Mouse (Mus musculus) limb, embryonic 12.5 days (tissue): Measurements from ENCODE around the gene Pdlim5. TPM values are rescaled to one million over a fixed set of nuclear protein-coding genes. Genes with fewer than 3 reads are reported as not detected.
A peak's percentile ranks its signal among the peaks of the same experiment; 100 is the strongest.
"Not testable (repeated sequence)": the region's sequence is repeated elsewhere in the genome, so short reads cannot be mapped to it uniquely, and the experiment has no call there.

Experiments
- ATAC-seq: fragments of 200-750 bp; cut with Nextera tagmentation; 2 replicates; pipeline ENCODE4 v1.8.0; 2017; ENCODE audit warnings: low read depth, moderate TSS enrichment; ENCODE audit not compliant: insufficient number of reproducible peaks, insufficient read depth, low FRiP score, low TSS enrichment
- H3K27ac ChIP-seq: fragments of 300-500 bp; sonication (generic); 2 replicates; pipeline ENCODE4 v1.5.1; 2016; ENCODE audit warnings: mild to moderate bottlenecking, moderate library complexity
- H3K27me3 ChIP-seq: fragments of 300-500 bp; sonication (generic); 2 replicates; pipeline ENCODE4 v1.6.1; 2016; ENCODE audit warnings: mild to moderate bottlenecking, moderate library complexity
- H3K36me3 ChIP-seq: fragments of 300-500 bp; sonication (generic); 2 replicates; pipeline ENCODE4 v1.6.1; 2016; ENCODE audit warnings: mild to moderate bottlenecking, moderate library complexity
- H3K4me1 ChIP-seq: fragments of 300-500 bp; sonication (generic); replicated peaks from 2 replicates; pipeline ENCODE4 v1.6.1; 2016
- H3K4me2 ChIP-seq: fragments of 300-500 bp; sonication (generic); 2 replicates; pipeline ENCODE4 v1.6.1; 2016; ENCODE audit warnings: mild to moderate bottlenecking, moderate library complexity
- H3K4me3 ChIP-seq: fragments of 300-500 bp; sonication (generic); replicated peaks from 2 replicates; pipeline ENCODE4 v1.5.1; 2016; ENCODE audit warnings: mild to moderate bottlenecking
- H3K9ac ChIP-seq: fragments of 300-500 bp; sonication (generic); replicated peaks from 2 replicates; pipeline ENCODE4 v1.6.1; 2016; ENCODE audit warnings: mild to moderate bottlenecking, moderate library complexity
- H3K9me3 ChIP-seq: fragments of 300-500 bp; sonication (generic); 2 replicates; pipeline ENCODE4 v1.6.1; 2016; ENCODE audit warnings: mild to moderate bottlenecking, moderate library complexity
- WGBS: fragments of 180-500 bp; shearing (Covaris S2); methylation state at CpG from one replicate; pipeline ENCODE4 v1.1.7; 2016; 5-methylcytosine and 5-hydroxymethylcytosine counted together
- polyA plus RNA-seq: library from polyadenylated mRNA; unstranded; fragments of >200 nt; fragmentation: Nextera tagmentation; extraction: Ambion mirVana; gene quantifications from 2 replicates; pipeline ENCODE4 v1.2.1, GENCODE M21; 2016

The Pdlim5 gene
- 12.1 and 14.2 TPM in 2 replicates for polyA plus RNA-seq

- H3K9me3 ChIP-seq: no peaks in the 10 kb centered on the region
- WGBS: under 1% methylated on average over 44 of the region's 46 CpGs
- peak; percentile 98 for ATAC-seq
- peak within 1 kb of the TSS; percentile 83 for H3K4me3 ChIP-seq
- 0 out of 2 replicates have a peak, but pooled peaks cover 11% of the 10 kb centered on the region for H3K4me1 ChIP-seq
- H3K36me3 ChIP-seq: no peaks in the 10 kb centered on the region
- H3K27me3 ChIP-seq: peaks cover 11% of the 10 kb centered on the region
- peak within 1 kb of the TSS; percentile 88 for H3K4me2 ChIP-seq
- peak within 1 kb of the TSS; percentile 59 for H3K27ac ChIP-seq
- H3K9ac ChIP-seq: peak within 1 kb of the TSS; percentile 75
These were observed at the start of gene Pdlim5 for GRCm38 (mm10) chr3:142395520-142396193. Pdlim5 (minus strand) TSS chr3:142395696.

DNA sequence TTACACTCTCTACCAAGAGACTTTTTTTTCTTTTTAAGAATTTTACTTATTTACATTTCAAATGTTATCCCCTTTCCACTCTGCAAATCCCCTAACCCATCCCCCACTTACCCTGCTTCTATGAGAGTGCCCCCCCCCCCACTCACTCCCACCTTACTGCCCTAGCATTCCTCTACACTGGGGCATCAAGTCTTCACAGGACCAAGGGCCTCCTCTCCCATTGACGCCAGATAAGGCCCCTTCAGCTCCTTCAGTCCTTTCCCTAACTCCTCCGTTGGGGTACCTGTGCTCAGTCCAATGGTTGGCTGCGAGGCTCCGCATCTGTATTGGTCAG lies 48.2 kb upstream of the Pdlim5 start:
- Histone ChIP-seq H3K9ac (no peak overlapping the region), H3K4me1 (peaks cover 9% of the 10 kb centered on the region; the same call in 1 of the 2 replicates), H3K9me3 (no peaks in the 10 kb centered on the region), H3K4me2 (no peak overlapping the region), H3K27ac (no peak overlapping the region), H3K4me3 (no peak overlapping the region), H3K36me3 (no peaks in the 10 kb centered on the region), H3K27me3 (peaks cover 8% of the 10 kb centered on the region; the same call in 1 of the 2 replicates)
- no peak for ATAC-seq
- 29% methylated on average over 4 of the region's 4 CpGs for WGBS

- 9% methylated on average over 12 of the region's 12 CpGs for WGBS
- Histone ChIP-seq H3K36me3 (no peaks in the 10 kb centered on the region), H3K4me2 (0 out of 2 replicates have a peak overlapping the region, but pooled peaks have one; percentile 8), H3K27ac (no peak overlapping the region), H3K9ac (no peak overlapping the region), H3K27me3 (peaks cover 11% of the 10 kb centered on the region; the same call in 1 of the 2 replicates), H3K4me3 (no peak overlapping the region), H3K9me3 (no peaks in the 10 kb centered on the region), H3K4me1 (peaks cover 11% of the 10 kb centered on the region; the same call in 1 of the 2 replicates)
- ATAC-seq: no peak
These were observed 47.7 kb upstream of the Pdlim5 start for GRCm38 (mm10) chr3:142443006-142443709.

- no peak overlapping the region for H3K4me3 ChIP-seq
- WGBS: 85% methylated on average over 7 of the region's 7 CpGs
- no peak for ATAC-seq
- no peaks in the 10 kb centered on the region for H3K9me3 ChIP-seq
- no peak overlapping the region for H3K9ac ChIP-seq
- no peak overlapping the region for H3K4me2 ChIP-seq
- H3K4me1 ChIP-seq: peaks cover 12% of the 10 kb centered on the region; the same call in 1 of the 2 replicates
- no peaks in the 10 kb centered on the region for H3K36me3 ChIP-seq
- H3K27ac ChIP-seq: no peak overlapping the region
- H3K27me3 ChIP-seq: peaks cover 15% of the 10 kb centered on the region; the same call in 1 of the 2 replicates
These were observed 46.7 kb upstream of the Pdlim5 start for GRCm38 (mm10) chr3:142442161-142442560.

GRCm38 (mm10) chr3:142441142-142441541 lies 45.6 kb upstream of the Pdlim5 start:
- no peak for ATAC-seq
- no peak overlapping the region for H3K4me2 ChIP-seq
- no peaks in the 10 kb centered on the region for H3K9me3 ChIP-seq
- H3K4me3 ChIP-seq: no peak overlapping the region
- H3K27me3 ChIP-seq: peaks cover 19% of the 10 kb centered on the region; the same call in 1 of the 2 replicates
- H3K27ac ChIP-seq: no peak overlapping the region
- 61% methylated on average over 5 of the region's 5 CpGs for WGBS
- H3K9ac ChIP-seq: no peak overlapping the region
- peaks cover 21% of the 10 kb centered on the region for H3K4me1 ChIP-seq
- no peaks in the 10 kb centered on the region for H3K36me3 ChIP-seq

GRCm38 (mm10) chr3:142440191-142440590 lies 44.7 kb upstream of the Pdlim5 start:
- no peak overlapping the region for H3K4me2 ChIP-seq
- 71% methylated on average over 4 of the region's 4 CpGs for WGBS
- no peak overlapping the region for H3K27ac ChIP-seq
- peaks cover 21% of the 10 kb centered on the region for H3K4me1 ChIP-seq
- no peaks in the 10 kb centered on the region for H3K36me3 ChIP-seq
- H3K9me3 ChIP-seq: no peaks in the 10 kb centered on the region
- H3K9ac ChIP-seq: no peak overlapping the region
- no peak for ATAC-seq
- no peak overlapping the region for H3K4me3 ChIP-seq
- H3K27me3 ChIP-seq: peaks cover 19% of the 10 kb centered on the region; the same call in 1 of the 2 replicates

GRCm38 (mm10) chr3:142439591-142440093 lies 44.1 kb upstream of the Pdlim5 start:
- no peak overlapping the region for H3K27ac ChIP-seq
- ATAC-seq: no peak
- no peak overlapping the region for H3K4me3 ChIP-seq

DNA sequence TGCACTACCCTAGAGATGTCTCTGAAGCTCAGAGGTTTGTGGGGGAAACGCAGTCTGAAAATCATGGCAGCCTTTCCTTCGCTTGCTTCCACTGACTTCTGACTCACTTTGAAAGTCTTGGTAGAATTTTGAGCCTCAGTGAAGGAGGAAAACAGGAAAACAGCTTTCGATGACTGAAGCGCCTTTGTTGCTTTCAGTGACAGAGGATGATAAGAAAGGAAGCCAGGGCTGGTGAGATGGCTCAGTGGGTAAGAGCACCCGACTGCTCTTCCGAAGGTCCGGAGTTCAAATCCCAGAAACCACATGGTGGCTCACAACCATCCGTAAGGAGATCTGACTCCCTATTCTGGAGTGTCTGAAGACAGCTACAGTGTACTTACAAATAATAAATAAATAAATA lies 43.1 kb upstream of the Pdlim5 start:
- ATAC-seq, H3K4me2 ChIP-seq, H3K27ac ChIP-seq, H3K36me3 ChIP-seq, H3K9ac ChIP-seq, H3K4me3 ChIP-seq, H3K9me3 ChIP-seq: not testable (repeated sequence)
- peaks cover 14% of the 10 kb centered on the region; the same call in 1 of the 2 replicates for H3K27me3 ChIP-seq
- 90% methylated on average over 8 of the region's 8 CpGs for WGBS
- peaks cover 21% of the 10 kb centered on the region for H3K4me1 ChIP-seq

More at GRCm38 (mm10) chr3:142439591-142440093, 44.1 kb upstream of the Pdlim5 start:
- Histone ChIP-seq H3K4me1 (peaks cover 21% of the 10 kb centered on the region), H3K4me2 (no peak overlapping the region), H3K9me3 (no peaks in the 10 kb centered on the region), H3K27me3 (peaks cover 19% of the 10 kb centered on the region; the same call in 1 of the 2 replicates), H3K36me3 (no peaks in the 10 kb centered on the region), H3K9ac (no peak overlapping the region)
- WGBS: 41% methylated on average over 7 of the region's 7 CpGs

DNA sequence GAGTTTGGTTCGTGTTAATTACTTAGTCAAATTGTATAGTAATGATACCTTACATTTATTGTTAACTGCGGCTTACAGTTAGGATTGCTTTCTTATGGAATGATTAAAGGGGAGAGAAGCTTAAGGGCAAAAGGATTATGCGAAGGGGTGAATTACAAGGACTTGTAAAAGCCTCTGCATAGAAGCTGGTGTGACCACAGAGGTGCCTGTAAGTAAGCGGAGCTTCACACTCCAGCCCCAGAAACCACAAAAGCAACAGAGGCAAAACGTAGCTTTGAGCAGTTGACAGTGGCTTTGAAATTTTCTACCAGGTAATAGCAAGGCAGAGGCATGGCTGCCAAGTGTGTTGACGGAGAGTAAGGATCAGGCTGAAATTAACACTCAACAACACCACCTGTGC lies 41.3 kb upstream of the Pdlim5 start:
- Histone ChIP-seq H3K4me3 (no peak overlapping the region), H3K9me3 (no peaks in the 10 kb centered on the region), H3K9ac (no peak overlapping the region), H3K27ac (no peak overlapping the region), H3K4me1 (peaks cover 18% of the 10 kb centered on the region), H3K4me2 (no peak overlapping the region), H3K27me3 (peaks cover 16% of the 10 kb centered on the region; the same call in 1 of the 2 replicates), H3K36me3 (no peaks in the 10 kb centered on the region)
- ATAC-seq: no peak
- 23% methylated on average over 6 of the region's 6 CpGs for WGBS

GRCm38 (mm10) chr3:142436212-142436611 lies 40.7 kb upstream of the Pdlim5 start:
- Histone ChIP-seq H3K36me3 (no peaks in the 10 kb centered on the region), H3K4me3 (no peak overlapping the region), H3K9me3 (no peaks in the 10 kb centered on the region), H3K9ac (no peak overlapping the region), H3K27me3 (peaks cover 16% of the 10 kb centered on the region; the same call in 1 of the 2 replicates), H3K4me1 (peaks cover 18% of the 10 kb centered on the region), H3K4me2 (no peak overlapping the region), H3K27ac (no peak overlapping the region)
- WGBS: 48% methylated on average over 5 of the region's 5 CpGs
- ATAC-seq: no peak

DNA sequence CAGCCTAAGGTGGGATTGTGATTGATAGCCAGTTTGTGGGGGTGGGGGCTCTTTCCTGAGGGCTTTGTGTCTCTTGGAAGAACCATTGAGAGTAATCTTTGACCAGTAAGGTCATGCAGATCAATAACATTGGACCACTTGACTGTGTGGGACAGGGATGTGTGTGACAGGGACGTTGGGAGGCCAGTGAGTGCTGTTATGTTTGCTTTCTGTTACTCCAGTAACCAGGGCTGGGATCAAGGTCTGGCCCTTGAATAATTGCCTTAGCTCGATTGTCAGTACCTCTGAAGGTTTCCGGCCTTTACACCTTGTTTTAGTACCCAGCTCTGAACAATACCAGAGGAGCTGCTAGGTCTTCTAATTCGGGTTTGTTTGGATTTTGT lies 39.3 kb upstream of the Pdlim5 start:
- Histone ChIP-seq H3K9ac (no peak overlapping the region), H3K4me1 (peaks cover 18% of the 10 kb centered on the region), H3K27me3 (peaks cover 16% of the 10 kb centered on the region; the same call in 1 of the 2 replicates), H3K4me3 (no peak overlapping the region), H3K36me3 (no peaks in the 10 kb centered on the region), H3K27ac (no peak overlapping the region), H3K4me2 (no peak overlapping the region), H3K9me3 (no peaks in the 10 kb centered on the region)
- no peak for ATAC-seq
- 46% methylated on average over 4 of the region's 4 CpGs for WGBS
